Mouse (Mus musculus) kidney, adult 11 months (tissue): ENCODE data around the gene Jph3.
A peak's percentile ranks its signal among the peaks of the same experiment; 100 is the strongest.

Experiments
- DNase-seq: peaks from one replicate; pipeline ENCODE4 v3.0.0; 2022

Jph3 gene

GRCm38 (mm10) chr8:121729323-121729722 is at the start of gene Jph3:
Gene Jph3 (plus strand): TSS chr8:121729623.
- no peak for DNase-seq

GRCm38 (mm10) chr8:121680896-121681295 is 48.5 kb upstream of the Jph3 start:
- no peak for DNase-seq

- DNase-seq, result no peak
These were observed 48.0 kb upstream of the Jph3 start for GRCm38 (mm10) chr8:121681457-121681856.

GRCm38 (mm10) chr8:121683083-121683832 is 46.2 kb upstream of the Jph3 start:
- no peak for DNase-seq

- DNase-seq, result peak; percentile 53
These were observed 44.0 kb upstream of the Jph3 start for GRCm38 (mm10) chr8:121685419-121685818.

GRCm38 (mm10) chr8:121687455-121688161 is 41.8 kb upstream of the Jph3 start:
- no peak for DNase-seq

GRCm38 (mm10) chr8:121688496-121688895 is 40.9 kb upstream of the Jph3 start:
- DNase-seq, result no peak

- DNase-seq, result peak; percentile 27
These were observed 35.0 kb upstream of the Jph3 start for GRCm38 (mm10) chr8:121694453-121694852.

- DNase-seq, result peak; percentile 91
These were observed 33.7 kb upstream of the Jph3 start for GRCm38 (mm10) chr8:121695585-121696184.

- no peak for DNase-seq
These were observed 31.4 kb upstream of the Jph3 start for GRCm38 (mm10) chr8:121697735-121698614.

GRCm38 (mm10) chr8:121698615-121699101 is 30.8 kb upstream of the Jph3 start:
- DNase-seq, result no peak

- DNase-seq, result no peak
These were observed 29.5 kb upstream of the Jph3 start for GRCm38 (mm10) chr8:121699936-121700335.

GRCm38 (mm10) chr8:121705174-121705573 is 24.2 kb upstream of the Jph3 start:
- no peak for DNase-seq

GRCm38 (mm10) chr8:121706956-121707355 is 22.5 kb upstream of the Jph3 start:
- DNase-seq, result no peak

GRCm38 (mm10) chr8:121708406-121708805 is 21.0 kb upstream of the Jph3 start:
- peak; percentile 61 for DNase-seq

- no peak for DNase-seq
These were observed 11.9 kb upstream of the Jph3 start for GRCm38 (mm10) chr8:121717502-121717901.

- peak; percentile 87 for DNase-seq
These were observed 11.4 kb upstream of the Jph3 start for GRCm38 (mm10) chr8:121717982-121718425.

- no peak for DNase-seq
These were observed 10.5 kb upstream of the Jph3 start for GRCm38 (mm10) chr8:121718925-121719324.

- DNase-seq, result no peak
These were observed 8.4 kb upstream of the Jph3 start for GRCm38 (mm10) chr8:121721072-121721471.

GRCm38 (mm10) chr8:121723846-121724245 is 5.6 kb upstream of the Jph3 start:
- DNase-seq, result no peak

GRCm38 (mm10) chr8:121727164-121727563 is 2.3 kb upstream of the Jph3 start:
- no peak for DNase-seq

GRCm38 (mm10) chr8:121729754-121730153 is 331 bp downstream of the Jph3 start:
- no peak for DNase-seq

- no peak for DNase-seq
These were observed 747 bp downstream of the Jph3 start for GRCm38 (mm10) chr8:121730170-121730569.
